Mouse (Mus musculus): ENCODE data around the gene Lyar. TPM values are rescaled to one million over a fixed set of nuclear protein-coding genes. Genes with fewer than 3 reads are reported as not detected.

The Lyar gene
- 10 to 100 TPM in 1 of 2 experiments, 1 to 10 TPM in 1; 9.9 to 11.3 TPM for total RNA-seq (2021)
- long read RNA-seq, experiment 1, partial matches to known transcripts = 0 of 4 reads
- long read RNA-seq, experiment 1, other reads (novel, unspliced or antisense) = 1 of 4 reads
- long read RNA-seq, experiment 2, transcript Lyar-201 (9 exons, 1,563 nt) = major isoform, 6 of 15 reads
- long read RNA-seq, experiment 2, partial matches to known transcripts = 2 of 15 reads
- long read RNA-seq, experiment 2, other reads (novel, unspliced or antisense) = 7 of 15 reads

- no peak for TF ChIP-seq CTCF (conservative IDR thresholded peaks at IDR 0.05)
- DNase-seq (ENCODE audit: low spot score in 2 of 2) = peak; percentile 93 to 97
These were observed at the start of gene Lyar, which contains the start of gene Zbtb49 for GRCm38 (mm10) chr5:38220328-38220912. Gene Lyar, plus strand, starts transcription at chr5:38220470. Gene Zbtb49, minus strand, starts transcription at chr5:38220457.

GRCm38 (mm10) chr5:38173766-38174165, 46.5 kb upstream of the Lyar start:
- TF ChIP-seq CTCF (conservative IDR thresholded peaks at IDR 0.05) = no peak
- no peak overlapping the region for H3K27ac ChIP-seq
- DNase-seq (ENCODE audit: low spot score in 2 of 2) = no peak
- no peak overlapping the region for H3K4me3 ChIP-seq

More at GRCm38 (mm10) chr5:38220328-38220912, at the start of gene Lyar, which contains the start of gene Zbtb49:
- Histone ChIP-seq H3K4me3 (peak within 1 kb of the TSS; percentile 76), H3K27ac (peak within 1 kb of the TSS; percentile 94)

- Histone ChIP-seq H3K4me3 (no peak overlapping the region), H3K27ac (no peak overlapping the region)
- DNase-seq (ENCODE audit: low spot score in 2 of 2) = no peak
- TF ChIP-seq CTCF (conservative IDR thresholded peaks at IDR 0.05) = no peak
These were observed 45.9 kb upstream of the Lyar start for GRCm38 (mm10) chr5:38174256-38174912.

- no peak for TF ChIP-seq CTCF (conservative IDR thresholded peaks at IDR 0.05)
- Histone ChIP-seq H3K4me3 (no peak overlapping the region), H3K27ac (no peak overlapping the region)
- DNase-seq (ENCODE audit: low spot score in 2 of 2) = no peak
These were observed 35.5 kb upstream of the Lyar start for GRCm38 (mm10) chr5:38184688-38185285.

GRCm38 (mm10) chr5:38187006-38187405, 33.3 kb upstream of the Lyar start:
- no peak for TF ChIP-seq CTCF (conservative IDR thresholded peaks at IDR 0.05)
- Histone ChIP-seq H3K27ac (no peak overlapping the region), H3K4me3 (no peak overlapping the region)
- DNase-seq (ENCODE audit: low spot score in 2 of 2) = no peak

GRCm38 (mm10) chr5:38190907-38191306, 29.4 kb upstream of the Lyar start:
- Histone ChIP-seq H3K4me3 (no peak overlapping the region), H3K27ac (no peak overlapping the region)
- no peak for DNase-seq (ENCODE audit: low spot score in 2 of 2)
- TF ChIP-seq CTCF (conservative IDR thresholded peaks at IDR 0.05) = no peak

- H3K4me3 ChIP-seq = no peak overlapping the region
- H3K27ac ChIP-seq = no peak overlapping the region
- no peak for DNase-seq (ENCODE audit: low spot score in 2 of 2)
- no peak for TF ChIP-seq CTCF (conservative IDR thresholded peaks at IDR 0.05)
These were observed 25.3 kb upstream of the Lyar start for GRCm38 (mm10) chr5:38194946-38195345.

GRCm38 (mm10) chr5:38195941-38196340, 24.3 kb upstream of the Lyar start:
- DNase-seq (ENCODE audit: low spot score in 2 of 2) = no peak
- Histone ChIP-seq H3K27ac (no peak overlapping the region), H3K4me3 (no peak overlapping the region)
- no peak for TF ChIP-seq CTCF (conservative IDR thresholded peaks at IDR 0.05)

- no peak for DNase-seq (ENCODE audit: low spot score in 2 of 2)
- Histone ChIP-seq H3K27ac (no peak overlapping the region), H3K4me3 (no peak overlapping the region)
- no peak for TF ChIP-seq CTCF (conservative IDR thresholded peaks at IDR 0.05)
These were observed 23.3 kb upstream of the Lyar start for GRCm38 (mm10) chr5:38196821-38197481.

GRCm38 (mm10) chr5:38197482-38197823, 22.8 kb upstream of the Lyar start:
- DNase-seq (ENCODE audit: low spot score in 2 of 2) = peak; percentile 84 to 93
- no peak overlapping the region for H3K27ac ChIP-seq
- H3K4me3 ChIP-seq = no peak overlapping the region
- peak; percentile 94 for TF ChIP-seq CTCF (conservative IDR thresholded peaks at IDR 0.05)

GRCm38 (mm10) chr5:38199686-38200085, 20.6 kb upstream of the Lyar start:
- H3K27ac ChIP-seq = no peak overlapping the region
- no peak for DNase-seq (ENCODE audit: low spot score in 2 of 2)
- H3K4me3 ChIP-seq = no peak overlapping the region
- TF ChIP-seq CTCF (conservative IDR thresholded peaks at IDR 0.05) = no peak

GRCm38 (mm10) chr5:38205303-38205726, 15.0 kb upstream of the Lyar start:
- no peak for DNase-seq (ENCODE audit: low spot score in 2 of 2)
- no peak overlapping the region for H3K4me3 ChIP-seq
- TF ChIP-seq CTCF (conservative IDR thresholded peaks at IDR 0.05) = no peak
- H3K27ac ChIP-seq = peak overlapping the region; percentile 59

- no peak for TF ChIP-seq CTCF (conservative IDR thresholded peaks at IDR 0.05)
- DNase-seq (ENCODE audit: low spot score in 2 of 2) = no peak
- H3K27ac ChIP-seq = 0 out of 2 replicates have a peak overlapping the region, but pooled peaks have one; percentile 28
- no peak overlapping the region for H3K4me3 ChIP-seq
These were observed 11.3 kb upstream of the Lyar start for GRCm38 (mm10) chr5:38208985-38209384.

All from layer of hippocampus, adult 2 months (tissue).